Mouse (Mus musculus): ENCODE results near the gene Raf1.

Gene Raf1

DNA sequence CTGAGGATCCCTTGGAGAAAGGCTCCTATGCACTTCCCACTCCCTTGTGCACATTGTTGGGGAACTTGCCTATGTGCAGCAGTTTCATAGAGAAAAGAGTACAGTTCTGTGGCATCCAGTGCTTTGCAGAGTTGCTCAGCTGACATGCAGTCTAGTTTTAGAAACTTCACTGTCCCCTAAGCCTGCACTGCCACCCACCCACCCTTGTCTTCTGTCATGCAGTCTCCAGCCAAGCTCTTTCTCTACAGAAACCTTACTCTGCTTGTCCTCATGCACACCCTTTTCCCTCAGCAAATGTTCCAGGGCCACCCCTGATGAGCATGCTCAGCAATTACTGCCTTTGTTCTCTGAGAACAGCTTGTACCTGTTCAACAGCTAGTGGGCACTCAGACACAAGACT, 62.6 kb downstream of the Raf1 start:
- DNase-seq (ENCODE audit: low spot score in 2 of 2): no peak

DNA sequence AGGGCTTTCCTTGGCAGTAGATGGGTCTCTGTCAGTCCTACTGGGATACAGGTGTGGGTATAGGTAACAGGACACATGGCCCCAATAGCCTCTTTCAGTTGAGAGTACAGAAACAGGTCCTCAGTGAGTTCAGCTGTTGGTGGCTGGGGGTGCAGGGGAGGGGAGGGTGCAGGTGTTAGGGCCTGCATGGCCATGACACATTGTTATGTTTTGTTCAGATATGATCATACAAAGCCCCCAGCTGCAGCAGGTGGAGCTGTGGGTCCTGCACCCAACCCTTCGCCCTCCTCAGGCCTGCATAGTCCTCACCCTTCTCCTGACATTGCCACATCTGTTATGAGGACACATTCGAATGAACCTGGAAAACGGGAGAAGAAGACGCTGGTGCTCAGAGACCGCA, 66.1 kb downstream of the Raf1 start:
- no peak for DNase-seq (ENCODE audit: low spot score in 2 of 2)

DNA sequence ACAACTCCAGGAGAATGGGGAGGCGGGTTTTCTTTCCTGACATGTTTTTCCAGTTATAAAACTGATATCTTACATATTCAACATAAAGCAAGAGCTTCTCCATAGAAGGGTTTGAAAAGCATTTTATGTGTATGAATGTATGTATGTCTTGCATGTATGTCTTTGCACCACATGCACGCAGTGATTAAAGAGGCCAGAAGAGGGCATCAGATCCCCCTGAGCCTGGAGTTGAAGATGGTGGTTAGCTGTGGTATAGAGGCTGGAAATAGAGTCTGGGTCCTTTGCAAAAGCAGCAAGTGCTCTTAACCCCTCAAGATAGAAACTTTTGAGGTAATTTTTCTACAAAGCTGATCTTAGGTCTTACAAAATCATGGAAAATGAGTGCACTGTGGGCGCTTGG, 67.3 kb downstream of the Raf1 start:
- no peak for DNase-seq (ENCODE audit: low spot score in 2 of 2)

DNA sequence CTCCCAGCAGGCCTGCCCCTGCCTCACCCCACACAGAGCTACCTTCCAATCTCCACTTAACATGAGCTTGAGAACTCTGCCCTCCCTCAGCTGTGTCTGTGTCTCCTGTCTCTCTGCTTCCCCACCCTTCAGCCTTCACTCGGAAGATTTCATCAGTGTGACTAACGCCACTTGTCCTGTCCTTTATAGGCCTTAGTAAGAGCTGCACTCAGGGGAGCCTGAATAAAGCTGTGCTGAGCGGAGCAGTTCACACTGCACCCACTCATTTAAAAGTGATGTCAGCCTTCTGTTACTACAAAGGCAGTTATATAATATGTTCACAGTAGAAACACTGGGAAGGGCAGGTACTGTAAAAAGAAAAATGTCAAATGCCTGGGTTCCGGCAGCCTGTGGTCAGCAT, 69.0 kb downstream of the Raf1 start:
- DNase-seq (ENCODE audit: low spot score in 2 of 2): no peak

DNA sequence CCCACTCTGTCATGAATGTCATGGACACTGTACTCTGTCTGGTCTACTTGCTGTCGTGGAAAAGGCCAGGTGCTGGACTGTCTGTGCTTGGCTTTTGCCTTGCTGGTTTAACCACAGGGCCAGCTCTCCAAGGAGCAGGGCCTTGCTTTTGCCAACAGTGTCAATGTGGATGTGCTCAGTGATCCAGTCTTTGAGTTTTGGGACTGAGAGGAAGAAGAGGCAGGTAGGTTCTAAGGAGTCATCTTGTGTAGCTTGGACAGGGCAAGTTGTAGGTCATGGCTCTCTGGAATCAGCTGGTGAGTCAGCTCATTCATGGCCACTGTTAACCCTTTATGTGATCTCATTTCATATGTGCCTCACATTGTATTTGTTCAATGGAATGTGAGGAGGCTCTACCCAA, 70.0 kb downstream of the Raf1 start:
- no peak for DNase-seq (ENCODE audit: low spot score in 2 of 2)

DNA sequence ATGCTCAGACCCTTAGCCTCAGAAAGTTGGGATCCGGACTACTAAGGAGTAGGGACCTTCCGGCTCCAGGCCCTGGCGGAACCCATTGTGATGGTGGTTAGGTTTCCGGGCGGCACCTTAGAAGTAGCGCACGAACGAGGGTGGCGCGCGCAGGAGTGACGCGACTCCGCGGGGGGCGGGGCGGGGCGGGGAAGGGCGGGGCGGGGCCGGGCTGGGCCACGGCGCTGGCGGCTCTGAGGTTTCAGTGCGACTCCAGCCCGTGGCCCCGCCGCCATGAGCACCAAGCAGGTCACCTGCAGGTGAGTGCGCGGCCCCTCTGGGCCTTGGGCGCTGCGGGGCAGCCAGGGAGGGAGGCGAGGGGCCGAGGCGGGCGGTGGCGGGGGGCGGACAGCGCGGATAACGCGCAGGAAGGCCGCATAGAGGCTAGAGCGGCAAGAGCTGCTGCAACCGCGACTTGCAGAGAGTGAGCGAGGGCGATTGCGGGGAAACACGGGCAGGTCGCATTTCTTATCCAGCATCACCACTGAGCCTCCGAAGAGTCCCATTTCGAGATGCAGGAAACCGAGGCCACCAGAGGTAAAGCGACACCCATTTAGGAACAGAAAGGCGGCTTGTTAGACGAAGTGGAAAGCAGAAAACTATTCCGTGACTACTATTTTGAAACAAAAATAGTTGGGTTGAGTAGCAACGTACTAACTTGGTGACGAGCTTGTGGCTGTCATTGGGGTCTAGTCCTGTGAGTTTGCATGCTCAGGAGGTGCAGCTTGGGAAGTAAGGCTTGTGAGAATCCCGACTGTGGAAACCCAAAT, 74.5 kb downstream of the Raf1 start, which contains the start of gene Mkrn2:
Gene Mkrn2, plus strand, starts transcription at position 188 of the 809 bp plus-strand sequence.
- peak; percentile 64 to 83 for DNase-seq (ENCODE audit: low spot score in 2 of 2)

DNA sequence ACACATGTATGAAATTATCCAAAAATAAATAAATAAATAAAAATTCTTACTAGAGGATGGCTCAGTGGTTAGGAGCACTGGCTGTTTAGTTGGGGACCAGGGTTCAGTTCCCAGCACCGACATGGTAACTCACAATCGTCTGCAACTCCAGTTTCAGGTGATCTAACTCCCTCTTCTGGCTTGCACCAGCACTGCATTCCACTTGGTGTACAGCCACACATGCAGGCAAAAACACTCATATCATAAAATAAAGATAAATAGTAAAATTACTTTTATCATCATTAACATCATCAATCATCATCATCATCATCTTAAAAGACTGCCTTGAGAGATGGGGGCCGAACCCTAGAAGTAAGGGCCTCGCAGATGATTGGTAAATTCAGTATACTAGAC, 75.1 kb downstream of the Raf1 start:
- no peak for DNase-seq (ENCODE audit: low spot score in 2 of 2)

DNA sequence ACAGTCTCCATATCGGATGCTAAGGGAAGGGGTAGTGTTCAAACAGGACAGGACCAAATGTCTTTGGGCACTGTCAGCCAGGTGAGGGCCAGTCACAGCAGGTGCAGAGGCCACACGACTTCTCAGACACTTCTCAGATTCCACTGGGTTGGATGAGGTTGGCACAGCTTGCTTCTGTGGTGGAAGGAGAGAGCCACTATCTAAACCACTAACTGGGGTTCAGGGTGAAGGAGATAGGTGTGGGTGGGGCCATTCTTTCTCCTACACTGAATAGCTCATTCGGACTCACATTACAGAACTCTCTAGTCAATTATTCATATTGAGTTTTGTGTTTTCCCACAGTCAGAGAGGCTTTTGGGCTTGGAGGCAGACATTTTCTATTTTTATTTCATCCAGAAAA, 80.8 kb downstream of the Raf1 start:
- DNase-seq (ENCODE audit: low spot score in 2 of 2): no peak

DNA sequence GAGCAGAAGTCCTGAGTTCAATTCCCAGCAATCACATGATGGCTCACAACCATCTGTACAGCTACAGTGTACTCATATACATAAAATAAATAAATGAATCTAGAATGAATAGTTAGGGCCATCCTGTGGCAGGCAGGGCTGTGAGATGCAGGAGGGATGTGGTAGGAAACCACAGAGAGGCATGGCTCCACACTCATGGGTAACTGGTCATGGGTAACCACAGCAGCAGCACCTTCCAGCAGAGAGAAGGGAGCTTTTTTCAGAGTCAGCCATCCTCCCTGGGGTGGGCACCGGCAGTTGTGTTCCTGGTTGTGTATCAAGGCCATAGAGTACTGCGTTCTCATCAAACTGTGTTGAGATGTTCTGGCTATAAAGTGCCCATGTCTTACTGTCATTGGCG, 82.0 kb downstream of the Raf1 start:
- DNase-seq (ENCODE audit: low spot score in 2 of 2): no peak

DNA sequence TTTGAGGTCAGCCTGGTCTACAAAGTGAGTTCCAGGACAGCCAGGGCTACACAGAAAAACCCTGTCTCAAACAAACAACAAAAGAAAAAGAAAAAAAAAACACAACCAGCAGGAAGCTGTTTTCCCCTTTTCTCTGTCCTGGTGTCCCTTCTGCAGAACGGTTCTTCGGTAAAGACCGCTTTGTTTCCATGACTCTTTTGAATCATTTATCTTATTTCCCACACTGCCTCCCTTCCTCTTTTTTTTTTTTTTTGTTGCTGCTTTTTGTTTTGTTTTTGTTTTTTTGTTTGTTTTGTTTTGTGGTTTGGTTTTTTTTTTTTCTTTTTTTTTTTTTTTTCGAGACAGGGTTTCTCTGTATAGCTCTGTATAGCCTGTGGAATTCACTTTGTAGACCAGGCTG, 83.2 kb downstream of the Raf1 start:
- DNase-seq (ENCODE audit: low spot score in 2 of 2): no peak

DNA sequence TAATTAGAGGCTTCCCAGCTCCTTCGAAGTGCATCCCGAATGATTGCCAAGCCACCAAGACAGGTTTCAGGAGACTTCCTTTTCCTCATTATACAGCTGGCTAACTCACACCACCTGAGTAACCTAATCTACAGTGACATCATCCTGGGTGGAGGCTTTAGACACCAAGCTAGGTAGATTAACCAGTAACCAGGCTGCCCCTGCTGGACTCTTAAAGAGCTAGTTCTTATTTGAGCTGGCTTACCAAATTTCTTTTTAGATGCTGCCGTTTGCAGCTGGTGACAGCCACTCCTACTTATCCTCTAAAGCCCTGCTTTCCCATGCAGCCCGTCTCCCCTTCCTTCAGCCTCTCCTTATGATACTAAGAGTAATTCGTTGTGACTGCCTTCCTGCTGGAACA, 84.0 kb downstream of the Raf1 start, which contains the start of gene Mkrn2os:
Gene Mkrn2os, minus strand, starts transcription at position 119 of the 400 bp plus-strand sequence.
- DNase-seq (ENCODE audit: low spot score in 2 of 2): no peak

DNA sequence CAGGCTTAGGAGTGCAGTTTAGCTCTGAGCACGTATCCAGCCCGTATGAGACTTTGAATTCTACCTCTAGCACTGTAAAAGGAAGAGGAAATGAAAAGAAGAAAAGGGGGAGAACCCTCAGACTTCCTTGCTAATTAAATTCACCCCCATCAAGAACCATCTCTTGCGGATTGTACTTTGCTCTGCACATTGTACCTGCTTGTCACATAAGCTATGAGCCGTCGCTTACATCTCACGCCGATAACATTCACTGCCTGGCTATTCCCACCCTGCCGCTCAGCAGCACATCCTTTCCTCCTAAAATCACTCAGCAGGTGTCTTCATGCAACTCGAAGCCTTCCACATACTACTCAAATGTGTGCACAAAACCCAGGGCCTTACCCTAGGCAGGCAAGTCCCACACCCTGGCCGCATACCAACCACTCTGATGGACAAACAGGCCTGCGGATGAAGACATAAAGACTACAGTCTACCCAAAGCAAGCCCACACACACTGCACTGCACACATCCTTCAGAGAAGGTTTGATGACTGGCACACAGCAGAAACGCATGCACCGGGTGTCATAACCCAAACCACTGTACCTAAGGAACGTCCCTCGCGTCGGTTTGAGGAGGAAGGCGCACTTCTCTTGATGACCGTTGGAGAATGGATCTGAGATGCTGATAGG, 84.6 kb downstream of the Raf1 start:
- DNase-seq (ENCODE audit: low spot score in 2 of 2): no peak

DNA sequence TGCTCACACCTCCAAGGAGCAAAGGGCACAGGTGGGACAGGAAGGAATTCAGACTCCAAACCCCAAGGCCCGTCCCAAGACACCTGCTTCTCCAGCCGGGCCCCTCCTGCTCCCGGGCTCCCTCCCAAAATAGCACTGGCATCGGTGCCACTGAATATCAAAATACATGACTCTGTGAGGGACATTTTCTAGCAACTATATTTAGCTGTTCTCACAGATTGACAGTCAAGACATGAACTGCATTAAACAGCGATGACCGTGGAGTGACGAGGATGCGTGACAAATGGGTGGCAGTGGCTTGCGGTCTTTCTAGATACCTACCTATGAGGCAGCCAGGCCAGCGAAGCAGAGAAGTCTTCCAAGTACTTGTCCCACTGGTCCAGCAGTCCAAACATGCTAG, 90.1 kb downstream of the Raf1 start:
- DNase-seq (ENCODE audit: low spot score in 2 of 2): no peak

DNA sequence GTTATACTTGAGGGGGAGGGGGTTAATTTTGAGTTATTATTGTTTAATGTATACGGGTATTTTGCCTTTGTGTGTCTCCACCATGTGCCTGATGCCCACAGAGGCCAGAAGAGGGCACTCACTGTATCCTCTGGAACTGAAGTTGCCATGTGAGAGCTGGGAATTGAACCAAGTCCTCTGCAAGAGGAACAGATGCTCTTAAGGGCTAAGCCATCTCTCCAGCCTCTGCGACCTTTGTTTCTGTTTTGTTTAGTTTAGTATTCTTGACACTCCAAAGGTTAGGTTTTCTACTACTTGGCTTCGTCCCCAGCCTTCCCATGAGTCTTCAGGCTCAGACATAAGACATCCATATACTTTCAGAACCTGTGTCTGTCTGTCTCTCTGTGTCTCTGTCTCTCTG, 92.3 kb downstream of the Raf1 start:
- no peak for DNase-seq (ENCODE audit: low spot score in 2 of 2)

DNA sequence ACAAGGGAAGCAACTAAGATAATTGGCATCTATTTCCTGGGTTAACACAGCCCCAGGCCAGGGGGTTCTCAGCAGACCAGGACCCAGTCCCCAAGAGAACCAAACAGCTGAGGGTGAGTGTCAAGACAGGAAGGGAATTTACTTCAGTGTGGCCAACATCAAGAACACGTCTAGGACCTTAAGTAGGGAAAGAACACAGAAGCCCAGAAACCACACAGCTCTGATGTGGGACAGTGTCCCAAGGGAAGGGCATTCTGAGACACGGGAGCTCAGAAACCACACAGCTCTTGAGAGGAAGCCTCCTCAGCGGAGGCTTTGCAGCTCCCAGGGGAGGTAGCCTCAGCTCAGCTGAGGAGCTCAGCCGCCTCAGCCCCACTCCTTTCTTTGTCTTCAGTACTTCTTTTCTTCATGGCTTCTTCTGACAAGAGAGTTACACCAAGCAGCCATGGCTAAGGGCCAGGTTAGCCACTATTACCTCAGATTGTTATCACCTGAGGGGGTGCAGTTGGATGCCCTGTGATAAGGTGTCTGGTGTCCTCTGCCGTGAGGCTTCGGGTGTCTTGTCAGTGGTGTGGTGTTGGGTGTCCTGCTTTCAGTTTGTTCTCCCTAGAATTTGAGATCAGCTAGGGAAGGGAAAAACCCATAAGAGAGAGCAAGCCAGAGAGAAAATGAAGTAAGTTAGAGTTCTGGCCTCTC, 92.9 kb downstream of the Raf1 start:
- DNase-seq (ENCODE audit: low spot score in 2 of 2): no peak

DNA sequence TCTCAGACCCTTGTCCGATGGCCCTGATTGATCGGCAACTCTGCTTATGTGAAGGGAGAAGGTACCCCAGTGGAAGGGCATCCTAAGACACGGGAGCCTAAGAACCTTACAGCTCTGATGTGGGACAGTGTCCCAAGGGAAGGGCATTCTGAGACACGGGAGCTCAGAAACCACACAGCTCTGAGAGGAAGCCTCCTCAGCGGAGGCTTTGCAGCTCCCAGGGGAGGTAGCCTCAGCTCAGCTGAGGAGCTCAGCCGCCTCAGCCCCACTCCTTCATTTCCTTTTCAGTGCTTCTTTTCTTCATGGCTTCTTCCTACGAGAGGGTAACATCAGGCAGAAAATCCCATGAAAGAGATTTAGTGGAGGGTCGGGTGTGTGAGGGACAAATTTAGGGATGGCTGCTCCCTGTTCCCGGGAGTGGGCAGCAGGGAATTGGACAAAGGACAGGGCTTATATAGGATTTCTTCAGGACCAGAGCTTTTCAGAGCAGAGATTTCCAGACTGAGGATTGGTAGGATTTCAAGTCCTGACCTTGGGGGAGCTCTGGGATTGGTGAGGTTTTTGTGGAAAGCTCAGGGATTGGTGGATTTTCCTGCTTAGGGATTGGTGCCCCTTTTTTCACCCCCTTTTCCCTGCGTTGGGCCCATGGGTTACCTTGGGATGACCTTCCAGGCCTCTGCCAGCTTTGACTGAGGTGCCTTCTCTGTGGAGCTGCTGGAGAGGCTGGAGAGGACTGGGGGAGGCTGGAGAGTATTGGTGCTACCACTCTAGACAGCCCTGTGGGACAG, 93.9 kb downstream of the Raf1 start:
- DNase-seq (ENCODE audit: low spot score in 2 of 2): no peak

DNA sequence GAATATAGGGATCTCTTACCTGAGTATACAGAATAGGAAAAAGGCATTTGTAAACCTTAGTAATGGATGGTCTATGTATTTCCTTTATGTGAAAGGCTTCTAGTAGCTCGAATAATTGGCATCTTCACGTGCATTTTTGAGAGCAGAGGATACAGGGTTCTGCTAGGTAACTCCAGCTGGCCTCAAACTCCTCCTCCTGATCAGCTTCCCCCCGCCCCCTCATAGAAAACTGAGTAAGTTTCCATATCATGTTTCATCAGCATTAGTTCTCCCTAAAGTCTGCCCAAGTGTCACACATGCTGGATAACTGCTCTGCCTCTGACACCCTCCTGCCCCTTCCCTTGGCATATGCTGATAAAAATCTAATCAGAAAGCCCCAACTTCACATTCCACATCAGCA, 95.6 kb downstream of the Raf1 start:
- no peak for DNase-seq (ENCODE audit: low spot score in 2 of 2)

DNA sequence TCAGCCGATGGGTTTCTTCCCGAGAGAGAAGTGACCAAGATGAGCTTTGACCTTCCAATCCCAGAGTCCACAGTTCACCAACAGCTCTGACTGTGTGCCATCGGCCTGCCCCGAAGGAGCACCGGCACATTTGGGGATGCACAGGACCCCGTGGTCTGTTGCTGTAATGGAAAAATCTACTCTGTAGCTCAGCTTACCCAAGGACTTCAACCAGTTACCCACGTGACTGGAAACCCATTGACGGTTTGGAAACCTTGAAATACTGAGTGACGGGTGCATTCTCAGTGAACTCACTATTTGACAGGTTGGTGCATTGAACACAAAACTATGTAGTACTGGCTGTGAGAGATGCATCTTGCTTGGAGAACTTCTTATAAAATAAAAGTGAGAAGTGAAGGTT, 98.5 kb downstream of the Raf1 start:
- no peak for DNase-seq (ENCODE audit: low spot score in 2 of 2)

DNA sequence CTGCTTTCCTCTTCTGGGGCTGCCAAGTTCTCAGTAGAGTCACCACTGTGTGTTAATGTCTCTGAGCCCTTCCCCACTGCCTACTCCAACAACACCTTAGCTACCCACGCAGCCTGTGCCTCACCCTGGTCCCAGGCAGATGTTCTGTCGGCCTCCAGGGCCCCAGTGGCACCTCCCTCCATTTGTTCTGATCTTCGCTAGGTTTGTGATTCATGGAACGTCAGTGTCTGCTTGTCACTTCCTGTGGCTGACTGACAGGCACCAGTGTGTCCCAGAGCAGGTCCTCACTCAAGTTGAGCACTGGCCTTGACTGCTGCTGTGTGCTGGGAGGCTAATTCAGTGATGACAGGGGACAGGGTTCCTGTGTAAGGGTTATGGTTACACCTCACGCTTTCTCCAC, 99.0 kb downstream of the Raf1 start:
- DNase-seq (ENCODE audit: low spot score in 2 of 2): no peak

DNA sequence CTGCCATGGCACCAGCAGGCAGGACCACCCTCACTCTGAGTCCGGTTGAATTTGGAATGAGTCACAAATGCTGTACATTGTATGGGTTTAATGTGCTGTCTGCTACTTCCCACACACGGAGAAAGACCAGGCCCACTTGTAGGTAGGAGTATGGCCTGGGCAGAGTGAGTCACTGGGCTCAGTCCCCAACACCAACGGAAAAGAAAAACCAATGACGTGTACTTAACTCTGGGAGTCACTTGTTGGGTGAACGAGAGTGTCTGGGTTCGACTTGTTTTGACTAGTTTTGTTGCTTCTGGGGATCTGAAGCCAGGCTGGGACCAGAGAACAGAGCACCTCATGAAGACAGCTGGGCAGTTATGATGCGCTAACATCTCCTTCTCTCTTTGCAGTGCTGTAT, 102.3 kb downstream of the Raf1 start:
- no peak for DNase-seq (ENCODE audit: low spot score in 2 of 2)
